In the genomic region with DNA sequence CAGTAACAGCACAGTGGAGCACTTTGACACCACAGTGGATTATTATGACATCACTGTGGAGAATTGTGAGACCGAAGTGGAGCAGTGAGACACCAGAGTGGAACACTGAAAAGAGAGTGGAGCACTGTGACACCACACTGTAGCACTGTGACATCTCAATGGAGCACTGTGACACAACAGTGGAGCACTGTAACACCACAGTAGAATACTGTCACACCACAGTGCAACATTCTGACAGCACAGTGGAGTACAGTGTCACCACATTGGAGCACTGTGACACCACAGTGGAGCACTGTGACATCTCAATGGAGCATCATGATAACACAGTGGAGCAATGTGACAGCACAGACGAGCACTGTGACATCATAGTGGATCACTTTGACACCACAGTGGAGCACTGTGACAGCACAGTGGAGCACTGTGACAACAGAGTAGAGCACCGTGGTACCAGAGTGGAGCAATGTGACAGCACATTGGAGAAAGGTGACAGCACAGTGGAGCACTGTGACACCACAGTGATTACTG, we compare ENCODE assay signal across 9 mouse cellular contexts.
DNase-seq lines count a peak whose midpoint lies in the region; ATAC-seq lines count a peak whose summit lies in the region.
"Had no signal": no experiment of that assay in that cellular context is flagged by ENCODE, and none has a peak within 500 bp of the region (broad histone marks: within the 10 kb centered on the region; RNA-seq: fewer than 3 reads in every experiment).

No protein-coding gene starts in this region.

- H3K9me3 ChIP-seq in neural tube, embryonic 11.5 days (ENCODE audit: control insufficient read depth, low read length): peaks cover 74% of the 10 kb centered on the region
- H3K9me3 ChIP-seq in heart, embryonic 16.5 days (replicated peaks; ENCODE audit: control insufficient read depth, low read length): peaks cover 60% of the 10 kb centered on the region
- peaks cover 95% of the 10 kb centered on the region for H3K9me3 ChIP-seq in midbrain, embryonic 10.5 days (replicated peaks)

- H3K4me3 ChIP-seq in neural tube, embryonic 11.5 days (ENCODE audit: low read depth, low read length): no peak overlapping the region
- no peak overlapping the region for H3K4me3 ChIP-seq in heart, embryonic 16.5 days (ENCODE audit: low read length)
- no peak overlapping the region for H3K4me3 ChIP-seq in midbrain, embryonic 10.5 days
- H3K4me3 ChIP-seq: erythroblast, embryonic 14.5 days had no signal

- H3K4me1 ChIP-seq in neural tube, embryonic 11.5 days (ENCODE audit: control insufficient read depth, insufficient read depth, low read length): no peaks in the 10 kb centered on the region
- no peaks in the 10 kb centered on the region for H3K4me1 ChIP-seq in heart, embryonic 16.5 days (ENCODE audit: control insufficient read depth, insufficient read depth, low read length)
- H3K4me1 ChIP-seq in midbrain, embryonic 10.5 days: no peaks in the 10 kb centered on the region

- no peak for ATAC-seq in CD4-positive, CD25-positive, alpha-beta regulatory T cell, adult 4 months
- ATAC-seq in neural tube, embryonic 11.5 days (ENCODE audit: insufficient read depth, low FRiP score, low TSS enrichment): peak; percentile 11; the same call in 1 of the 2 replicates
- 0 out of 2 replicates have a peak, but pooled peaks have one; percentile 1 for ATAC-seq in heart, embryonic 16.5 days (replicated peaks; ENCODE audit: extremely low read depth, insufficient read depth, low FRiP score)

- H3K9ac ChIP-seq in neural tube, embryonic 11.5 days (ENCODE audit: low read length): no peak overlapping the region
- no peak overlapping the region for H3K9ac ChIP-seq in heart, embryonic 16.5 days (ENCODE audit: low read length)

- no peaks in the 10 kb centered on the region for H3K27me3 ChIP-seq in neural tube, embryonic 11.5 days (ENCODE audit: control insufficient read depth, insufficient read depth, low read length)
- no peaks in the 10 kb centered on the region for H3K27me3 ChIP-seq in heart, embryonic 16.5 days (ENCODE audit: control insufficient read depth, insufficient read depth, low read length)
- no peaks in the 10 kb centered on the region for H3K27me3 ChIP-seq in midbrain, embryonic 10.5 days (ENCODE audit: low read depth, poor library complexity, severe bottlenecking)

- no peak overlapping the region for H3K27ac ChIP-seq in neural tube, embryonic 11.5 days (ENCODE audit: low read depth, low read length)
- H3K27ac ChIP-seq in heart, embryonic 16.5 days (ENCODE audit: low read length): no peak overlapping the region
- H3K27ac ChIP-seq in midbrain, embryonic 10.5 days (replicated peaks): no peak overlapping the region

- H3K36me3 ChIP-seq in neural tube, embryonic 11.5 days (ENCODE audit: control insufficient read depth, insufficient read depth, low read length): peaks cover 6% of the 10 kb centered on the region; the same call in 1 of the 2 replicates
- H3K36me3 ChIP-seq in heart, embryonic 16.5 days (ENCODE audit: control insufficient read depth, insufficient read depth): no peaks in the 10 kb centered on the region
- H3K36me3 ChIP-seq in midbrain, embryonic 10.5 days: no peaks in the 10 kb centered on the region

- peak; percentile 19 for DNase-seq in CD4-positive, CD25-positive, alpha-beta regulatory T cell, adult 2 months (ENCODE audit: low read depth, low spot score)
- no peak for DNase-seq in neural tube, embryonic 11.5 days (ENCODE audit: low spot score)
- no peak for DNase-seq in neural tube, embryonic 10.5 days (ENCODE audit: extremely low spot score, low spot score)
- DNase-seq in midbrain, embryonic 10.5 days (ENCODE audit: low spot score): peak; percentile 23
- DNase-seq in left cerebral cortex, adult 8-10 months (ENCODE audit: low spot score in 2 of 2): no peak
- no peak for DNase-seq in cerebellum, postnatal 25 days

- WGBS in neural tube, embryonic 11.5 days: 68% methylated on average over 3 of the region's 3 CpGs
- WGBS in heart, embryonic 16.5 days: 60% methylated on average over 3 of the region's 3 CpGs
- WGBS in midbrain, embryonic 10.5 days: 59% methylated on average over 3 of the region's 3 CpGs

- no peak overlapping the region for H3K4me2 ChIP-seq in neural tube, embryonic 11.5 days (ENCODE audit: low read depth)
- H3K4me2 ChIP-seq in heart, embryonic 16.5 days (ENCODE audit: low read depth, low read length): no peak overlapping the region

Comparison
In these comparisons a context has a peak if more than half of its experiments do, and no peak if none do; other contexts are left out.
1. DNase-seq: peak in CD4-positive, CD25-positive, alpha-beta regulatory T cell, adult 2 months (single experiment) and midbrain, embryonic 10.5 days (single experiment); none in neural tube, embryonic 11.5 days (single experiment), neural tube, embryonic 10.5 days (single experiment), left cerebral cortex, adult 8-10 months (0 of 2) and cerebellum, postnatal 25 days (0 of 2).